Mouse (Mus musculus): Measurements from ENCODE around the gene Dyrk1b. TPM values are rescaled to one million over a fixed set of nuclear protein-coding genes. Genes with fewer than 3 reads are reported as not detected.
"Not testable (repeated sequence)": the region's sequence is repeated elsewhere in the genome, so short reads cannot be mapped to it uniquely, and the experiment has no call there.

The Dyrk1b gene
- polyA plus RNA-seq, 1 experiment from 2014 or later, result 17.3 TPM

- not testable (repeated sequence) for H3K4me3 ChIP-seq (replicated peaks; ENCODE audit: low read depth, low read length); H3K4me2 ChIP-seq (ENCODE audit: low read length); H3K4me1 ChIP-seq (ENCODE audit: control insufficient read depth, insufficient read depth, low read length); H3K27ac ChIP-seq (replicated peaks; ENCODE audit: low read depth, low read length); H3K9me3 ChIP-seq (ENCODE audit: control insufficient read depth, low read length); ATAC-seq (ENCODE audit: low FRiP score, low TSS enrichment); H3K9ac ChIP-seq (replicated peaks; ENCODE audit: low read length); DNase-seq; H3K27me3 ChIP-seq (ENCODE audit: control insufficient read depth, insufficient read depth, low read length); H3K36me3 ChIP-seq (ENCODE audit: control insufficient read depth, insufficient read depth, low read length)
- 87% methylated on average over 4 of the region's 4 CpGs for WGBS
These were observed 47.6 kb downstream of the Dyrk1b start for GRCm38 (mm10) chr7:28226836-28227235.

- not testable (repeated sequence) for H3K27me3 ChIP-seq (ENCODE audit: control insufficient read depth, insufficient read depth, low read length); H3K9ac ChIP-seq (replicated peaks; ENCODE audit: low read length); ATAC-seq (ENCODE audit: low FRiP score, low TSS enrichment); H3K4me3 ChIP-seq (replicated peaks; ENCODE audit: low read depth, low read length); H3K36me3 ChIP-seq (ENCODE audit: control insufficient read depth, insufficient read depth, low read length); H3K27ac ChIP-seq (replicated peaks; ENCODE audit: low read depth, low read length); DNase-seq; H3K9me3 ChIP-seq (ENCODE audit: control insufficient read depth, low read length); H3K4me1 ChIP-seq (ENCODE audit: control insufficient read depth, insufficient read depth, low read length); H3K4me2 ChIP-seq (ENCODE audit: low read length)
- WGBS, result 91% methylated on average over 4 of the region's 4 CpGs
These were observed 48.2 kb downstream of the Dyrk1b start for GRCm38 (mm10) chr7:28227421-28227820.

Other genes with a start within 250 kb of the Dyrk1b start
- 27.5 and 31.1 TPM in 2 replicates for gene Zfp780b, start 200.3 kb upstream of the Dyrk1b start, polyA plus RNA-seq (2014; fragmentation: Nextera tagmentation; extraction: Ambion mirVana)
- 5.9 and 8.7 TPM in 2 replicates for gene Zfp850, start 165.4 kb upstream of the Dyrk1b start, polyA plus RNA-seq (2014; fragmentation: Nextera tagmentation; extraction: Ambion mirVana)
- 275 and 305 TPM in 2 replicates for gene Psmc4, start 129.4 kb upstream of the Dyrk1b start, polyA plus RNA-seq (2014; fragmentation: Nextera tagmentation; extraction: Ambion mirVana)
- 0.08 and 0.25 TPM in 2 replicates for gene Fcgbp, start 108.2 kb upstream of the Dyrk1b start, polyA plus RNA-seq (2014; fragmentation: Nextera tagmentation; extraction: Ambion mirVana)
- 0.04 TPM in 2 replicates for gene 9530053A07Rik, start 50.0 kb upstream of the Dyrk1b start, polyA plus RNA-seq (2014; fragmentation: Nextera tagmentation; extraction: Ambion mirVana)
- 26.2 and 36.4 TPM in 2 replicates for gene Fbl, start 9.8 kb upstream of the Dyrk1b start, polyA plus RNA-seq (2014; fragmentation: Nextera tagmentation; extraction: Ambion mirVana)
- 6.8 and 14.7 TPM in 2 replicates for gene Eid2, start 88.4 kb downstream of the Dyrk1b start, polyA plus RNA-seq (2014; fragmentation: Nextera tagmentation; extraction: Ambion mirVana)
- gene Eid2b, start 98.3 kb downstream of the Dyrk1b start, polyA plus RNA-seq (2014; fragmentation: Nextera tagmentation; extraction: Ambion mirVana), result 40.2 TPM in 2 replicates
- gene Selenov, start 111.7 kb downstream of the Dyrk1b start, polyA plus RNA-seq (2014; fragmentation: Nextera tagmentation; extraction: Ambion mirVana), result 0.28 and 1.8 TPM in 2 replicates
- gene Dll3, start 122.8 kb downstream of the Dyrk1b start, polyA plus RNA-seq (2014; fragmentation: Nextera tagmentation; extraction: Ambion mirVana), result 24.1 and 32.2 TPM in 2 replicates
- gene Timm50, start 132.6 kb downstream of the Dyrk1b start, polyA plus RNA-seq (2014; fragmentation: Nextera tagmentation; extraction: Ambion mirVana), result 136 and 138 TPM in 2 replicates
- gene Supt5, start 159.3 kb downstream of the Dyrk1b start, polyA plus RNA-seq (2014; fragmentation: Nextera tagmentation; extraction: Ambion mirVana), result 62.6 and 80.6 TPM in 2 replicates
- 580 and 617 TPM in 2 replicates for gene Rps16, start 171.2 kb downstream of the Dyrk1b start, polyA plus RNA-seq (2014; fragmentation: Nextera tagmentation; extraction: Ambion mirVana)
- 17.7 and 22.9 TPM in 2 replicates for gene Plekhg2, start 193.1 kb downstream of the Dyrk1b start, polyA plus RNA-seq (2014; fragmentation: Nextera tagmentation; extraction: Ambion mirVana)
- gene Zfp36, start 200.8 kb downstream of the Dyrk1b start, polyA plus RNA-seq (2014; fragmentation: Nextera tagmentation; extraction: Ambion mirVana), result 1.8 and 3.4 TPM in 2 replicates
- 38.3 and 47.9 TPM in 2 replicates for gene Med29, start 213.2 kb downstream of the Dyrk1b start, polyA plus RNA-seq (2014; fragmentation: Nextera tagmentation; extraction: Ambion mirVana)
- gene Paf1, start 213.5 kb downstream of the Dyrk1b start, polyA plus RNA-seq (2014; fragmentation: Nextera tagmentation; extraction: Ambion mirVana), result 78.0 and 81.9 TPM in 2 replicates

Data from midbrain, embryonic 14.5 days (tissue).